Mouse (Mus musculus) hindbrain, embryonic 12.5 days (tissue): ENCODE data around the gene Pml. TPM values are rescaled to one million over a fixed set of nuclear protein-coding genes. Genes with fewer than 3 reads are reported as not detected.
A peak's percentile ranks its signal among the peaks of the same experiment; 100 is the strongest.

Source experiments
- ATAC-seq: fragments of 200-750 bp; cut with Nextera tagmentation; 2 replicates; pipeline ENCODE4 v1.8.0; 2017; ENCODE audit warnings: moderate TSS enrichment; ENCODE audit not compliant: low FRiP score
- H3K27ac ChIP-seq: fragments of 300-500 bp; sonication (generic); 2 replicates; pipeline ENCODE4 v1.5.1; 2016; ENCODE audit warnings: mild to moderate bottlenecking
- H3K27me3 ChIP-seq: fragments of 300-500 bp; sonication (generic); 2 replicates; pipeline ENCODE4 v1.6.1; 2016; ENCODE audit warnings: mild to moderate bottlenecking
- H3K36me3 ChIP-seq: fragments of 300-500 bp; sonication (generic); 2 replicates; pipeline ENCODE4 v1.6.1; 2016; ENCODE audit warnings: mild to moderate bottlenecking
- H3K4me1 ChIP-seq: fragments of 300-500 bp; sonication (generic); 2 replicates; pipeline ENCODE4 v1.6.1; 2016
- H3K4me2 ChIP-seq: fragments of 300-500 bp; sonication (generic); replicated peaks from 2 replicates; pipeline ENCODE4 v1.6.1; 2016; ENCODE audit warnings: mild to moderate bottlenecking
- H3K4me3 ChIP-seq: fragments of 300-500 bp; sonication (generic); 2 replicates; pipeline ENCODE4 v1.5.1; 2016; ENCODE audit warnings: mild to moderate bottlenecking
- H3K9ac ChIP-seq: fragments of 300-500 bp; sonication (generic); 2 replicates; pipeline ENCODE4 v1.6.1; 2016; ENCODE audit warnings: mild to moderate bottlenecking, moderate library complexity
- H3K9me3 ChIP-seq: fragments of 300-500 bp; sonication (generic); replicated peaks from 2 replicates; pipeline ENCODE4 v1.6.1; 2016; ENCODE audit warnings: mild to moderate bottlenecking
- WGBS: fragments of 180-500 bp; shearing (Covaris S2); methylation state at CpG from one replicate; pipeline ENCODE4 v1.1.7; 2016; 5-methylcytosine and 5-hydroxymethylcytosine counted together
- polyA plus RNA-seq: library from polyadenylated mRNA; unstranded; fragments of >200 nt; fragmentation: Nextera tagmentation; extraction: Ambion mirVana; gene quantifications from 2 replicates; pipeline ENCODE4 v1.2.1, GENCODE M21; 2016

Gene Pml
- polyA plus RNA-seq, 1 experiment from 2014 or later = 10.1 TPM

DNA sequence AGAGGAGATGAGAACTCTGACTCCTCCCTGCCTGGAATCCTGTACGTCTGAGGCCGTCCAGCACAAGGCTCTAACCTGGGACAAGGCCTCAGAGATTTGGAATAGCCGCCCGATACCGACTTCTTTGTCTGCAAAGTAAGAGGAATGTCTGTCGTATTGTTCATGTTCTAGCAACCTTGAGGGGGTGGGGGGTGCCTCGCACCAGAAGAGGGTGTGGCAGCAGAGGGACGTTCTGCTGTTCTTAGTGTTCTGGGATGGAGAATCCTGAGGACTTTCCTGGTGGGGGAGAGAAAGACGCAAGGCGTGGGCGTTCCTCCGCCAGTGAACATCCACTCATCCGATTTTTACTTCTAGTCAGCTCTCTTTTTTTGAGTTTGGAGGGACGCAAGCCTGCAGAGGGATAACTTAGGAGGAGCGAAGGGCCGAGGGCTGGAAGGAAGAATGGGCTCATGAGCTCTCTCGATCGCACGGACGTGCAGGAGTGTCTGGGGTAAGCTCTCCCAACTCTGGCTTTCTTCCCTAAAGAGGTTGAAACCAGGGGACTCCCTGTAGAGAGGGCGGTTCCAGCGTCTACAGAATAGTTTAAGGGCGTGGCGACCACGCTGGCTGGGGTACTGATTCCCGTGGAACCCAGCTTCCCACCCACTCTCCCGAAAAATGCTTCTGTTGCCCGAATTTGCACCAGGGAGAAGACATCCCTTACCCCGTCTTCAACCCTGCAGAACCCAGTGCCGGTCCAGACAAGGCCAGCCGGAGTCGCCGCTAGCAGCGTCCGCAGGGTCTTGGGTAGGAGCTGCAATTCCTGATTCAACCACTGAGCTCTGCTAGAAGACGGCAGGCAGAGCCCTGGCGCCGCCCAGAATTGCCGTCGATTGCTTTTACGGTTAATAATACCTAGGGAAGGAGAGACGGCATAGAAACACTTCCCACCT lies 45.8 kb downstream of the Pml start, which contains the start of the genes Islr and Islr2:
TSS of gene Islr (minus strand) at position 791 of the 932 bp plus-strand sequence.
TSS of gene Islr2 (minus strand) at position 804 of the 932 bp plus-strand sequence.
- H3K4me3 ChIP-seq = peak within 1 kb of the TSS; percentile 27
- peak; percentile 69 for ATAC-seq
- H3K9ac ChIP-seq = peak within 1 kb of the TSS; percentile 39
- 2% methylated on average over 42 of the region's 42 CpGs for WGBS
- peak within 1 kb of the TSS; percentile 52 for H3K4me2 ChIP-seq
- H3K27ac ChIP-seq = peak within 1 kb of the TSS; percentile 57
- peaks cover 43% of the 10 kb centered on the region for H3K4me1 ChIP-seq
- H3K36me3 ChIP-seq = no peaks in the 10 kb centered on the region
- H3K9me3 ChIP-seq = no peaks in the 10 kb centered on the region
- H3K27me3 ChIP-seq = peaks cover 72% of the 10 kb centered on the region

DNA sequence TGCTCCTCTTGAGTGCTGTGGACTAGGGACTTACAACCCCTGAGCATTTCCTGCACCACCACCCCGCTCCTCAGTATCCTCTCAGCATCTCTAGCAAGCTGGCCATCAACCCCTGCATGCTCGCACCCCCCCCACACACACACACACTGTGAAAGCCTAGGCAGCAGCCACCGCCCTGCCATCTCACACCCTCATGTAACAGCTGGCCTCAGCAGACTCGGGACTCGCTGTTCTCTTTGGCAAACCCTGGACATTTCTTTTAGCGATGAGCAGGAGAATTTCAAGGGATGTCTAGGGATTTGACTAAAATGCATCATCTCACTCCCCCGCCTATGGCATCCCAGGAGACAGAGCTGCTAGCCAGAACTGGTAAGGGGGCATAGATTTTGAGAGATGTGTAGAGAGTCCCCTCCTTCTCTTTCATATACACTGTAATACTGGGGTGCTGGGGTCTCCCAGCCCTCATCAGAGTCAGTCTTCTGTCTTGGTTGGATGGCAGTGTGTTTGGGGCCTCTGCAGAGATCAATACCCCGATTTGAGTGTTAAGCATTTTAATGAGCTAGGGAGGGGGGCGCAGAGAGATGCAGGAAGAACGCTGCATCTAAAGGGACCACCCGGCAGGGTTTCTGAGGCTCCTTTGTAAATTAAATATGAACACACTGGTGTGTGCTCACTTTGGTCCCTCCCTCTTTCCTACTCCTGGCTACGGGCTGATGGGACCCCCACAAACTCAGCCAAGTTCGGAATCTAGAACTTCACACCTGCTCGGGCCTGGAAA lies 46.7 kb downstream of the Pml start:
- WGBS = 3% methylated on average over 14 of the region's 14 CpGs
- peak overlapping the region; percentile 57 for H3K27ac ChIP-seq
- peak overlapping the region; percentile 52 for H3K4me2 ChIP-seq
- peaks cover 81% of the 10 kb centered on the region for H3K27me3 ChIP-seq
- H3K4me3 ChIP-seq = peak overlapping the region; percentile 27; the same call in 1 of the 2 replicates
- no peaks in the 10 kb centered on the region for H3K9me3 ChIP-seq
- H3K4me1 ChIP-seq = peaks cover 52% of the 10 kb centered on the region
- no peak for ATAC-seq
- peak overlapping the region; percentile 13 for H3K9ac ChIP-seq
- H3K36me3 ChIP-seq = no peaks in the 10 kb centered on the region

DNA sequence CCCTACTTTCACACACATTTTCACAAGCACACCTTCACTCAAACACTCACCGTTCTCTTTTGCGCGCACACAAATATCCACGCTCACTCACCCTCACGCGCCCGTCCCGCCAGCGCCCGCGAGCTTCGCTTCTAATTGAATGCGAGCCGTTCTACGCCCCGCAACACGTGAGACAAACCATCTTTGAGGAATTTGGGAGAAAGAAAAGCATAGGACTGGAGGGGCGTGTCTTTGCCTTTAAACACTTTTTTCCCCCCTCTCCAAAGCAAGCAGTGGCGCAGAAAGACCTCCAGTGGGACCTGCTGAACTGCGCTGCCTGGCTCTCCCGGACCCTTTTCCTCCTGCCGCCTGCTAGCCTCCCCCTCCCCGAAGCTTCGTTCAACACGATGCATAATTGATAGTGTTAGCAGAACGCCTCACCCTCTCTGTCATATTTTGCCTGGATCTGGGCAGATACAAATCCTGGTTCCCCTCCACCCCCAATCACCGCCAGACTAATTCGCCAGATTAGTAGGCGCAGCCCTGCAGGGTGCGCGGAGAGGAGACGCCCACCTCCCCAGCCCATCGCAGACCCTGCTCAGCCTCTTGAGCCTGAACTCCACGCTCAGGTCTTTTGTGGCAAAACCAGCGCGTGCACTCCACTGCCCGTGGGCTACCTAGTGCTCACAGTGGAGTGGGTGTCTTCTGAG lies 47.6 kb downstream of the Pml start:
- H3K4me3 ChIP-seq = peak overlapping the region; percentile 27
- H3K27ac ChIP-seq = peak overlapping the region; percentile 57; the same call in 1 of the 2 replicates
- peaks cover 61% of the 10 kb centered on the region for H3K4me1 ChIP-seq
- H3K9ac ChIP-seq = peak overlapping the region; percentile 13
- H3K4me2 ChIP-seq = peak overlapping the region; percentile 52
- ATAC-seq = no peak
- under 1% methylated on average over 37 of the region's 37 CpGs for WGBS
- no peaks in the 10 kb centered on the region for H3K36me3 ChIP-seq
- peaks cover 86% of the 10 kb centered on the region for H3K27me3 ChIP-seq
- no peaks in the 10 kb centered on the region for H3K9me3 ChIP-seq

DNA sequence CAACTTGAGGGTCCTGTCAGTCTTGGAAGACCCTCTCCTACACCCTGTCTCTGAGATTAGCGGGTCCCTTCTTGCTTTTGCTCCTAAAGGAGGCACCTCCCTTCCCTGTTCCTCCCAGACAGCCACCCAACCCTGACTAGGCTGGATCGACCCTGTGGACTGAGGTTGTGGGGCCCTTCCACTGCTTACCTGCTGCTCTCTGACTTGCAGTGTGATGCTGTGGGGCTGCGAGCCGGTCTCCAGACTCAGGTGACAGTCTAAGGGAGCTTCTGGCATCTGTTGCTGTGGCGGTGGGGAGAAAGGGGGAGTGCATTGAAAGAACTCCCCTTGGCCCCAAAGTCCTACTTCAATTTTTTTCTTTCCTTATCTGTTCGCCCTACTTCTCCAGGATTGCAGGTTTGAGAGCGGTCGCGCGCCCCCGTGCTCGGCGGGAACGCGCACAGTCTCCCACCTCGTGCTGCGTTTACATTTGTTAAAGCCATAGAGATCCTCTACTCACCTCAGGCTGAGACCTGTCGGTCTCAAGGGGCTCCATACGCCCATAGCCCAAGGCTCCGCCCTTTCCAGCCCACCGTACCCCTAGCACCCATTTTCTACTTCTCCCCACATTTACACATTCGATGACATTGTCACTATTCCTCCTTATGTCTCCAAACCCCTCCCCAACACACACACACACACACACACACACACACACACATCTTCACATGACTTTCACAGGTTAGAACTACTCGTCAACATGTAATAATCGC lies 48.3 kb downstream of the Pml start:
- ATAC-seq = no peak
- H3K4me3 ChIP-seq = peak overlapping the region; percentile 27
- peak overlapping the region; percentile 13; the same call in 1 of the 2 replicates for H3K9ac ChIP-seq
- H3K9me3 ChIP-seq = no peaks in the 10 kb centered on the region
- peaks cover 67% of the 10 kb centered on the region for H3K4me1 ChIP-seq
- peak overlapping the region; percentile 57; the same call in 1 of the 2 replicates for H3K27ac ChIP-seq
- WGBS = 2% methylated on average over 24 of the region's 24 CpGs
- H3K36me3 ChIP-seq = no peaks in the 10 kb centered on the region
- H3K4me2 ChIP-seq = peak overlapping the region; percentile 52
- H3K27me3 ChIP-seq = peaks cover 91% of the 10 kb centered on the region

DNA sequence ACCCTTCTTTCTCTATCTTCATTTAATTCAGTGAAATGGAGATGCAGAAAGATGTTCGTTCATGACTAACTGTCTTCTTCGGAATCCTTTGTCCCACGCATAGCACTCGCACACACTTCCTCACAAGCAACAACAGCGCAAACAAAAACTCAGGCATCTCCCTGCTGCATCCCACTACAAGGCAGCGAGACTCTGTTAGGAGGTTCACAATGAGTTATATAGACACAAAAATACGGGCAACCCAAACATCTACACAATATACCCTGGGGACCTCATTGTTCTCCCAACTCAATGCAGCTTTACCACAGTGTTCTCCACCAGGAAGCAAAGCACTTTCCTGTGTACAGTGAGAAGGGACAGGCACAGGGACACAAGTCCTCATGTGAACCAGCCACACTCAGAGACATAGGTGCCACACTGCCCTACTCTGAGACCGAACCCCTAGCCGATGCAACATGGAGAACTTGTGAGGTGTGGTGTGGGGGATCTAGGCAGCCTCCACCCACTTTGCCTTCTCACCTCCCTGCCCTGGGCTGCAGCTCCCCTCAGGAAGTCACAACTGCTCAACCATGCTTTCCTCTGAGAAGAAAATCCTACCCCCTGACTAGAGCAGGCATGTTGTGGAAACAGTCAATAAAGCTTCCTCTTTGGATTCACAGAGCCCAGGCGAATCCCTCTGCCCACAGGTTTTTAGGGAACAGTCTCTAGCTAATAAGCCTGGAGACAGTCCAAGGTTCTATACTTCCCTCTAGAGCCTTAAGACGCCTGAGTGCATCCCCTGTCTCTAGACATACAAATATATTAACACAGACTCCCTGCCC lies 49.1 kb downstream of the Pml start:
- WGBS = 9% methylated on average over 11 of the region's 11 CpGs
- H3K27ac ChIP-seq = peak overlapping the region; percentile 23; the same call in 1 of the 2 replicates

DNA sequence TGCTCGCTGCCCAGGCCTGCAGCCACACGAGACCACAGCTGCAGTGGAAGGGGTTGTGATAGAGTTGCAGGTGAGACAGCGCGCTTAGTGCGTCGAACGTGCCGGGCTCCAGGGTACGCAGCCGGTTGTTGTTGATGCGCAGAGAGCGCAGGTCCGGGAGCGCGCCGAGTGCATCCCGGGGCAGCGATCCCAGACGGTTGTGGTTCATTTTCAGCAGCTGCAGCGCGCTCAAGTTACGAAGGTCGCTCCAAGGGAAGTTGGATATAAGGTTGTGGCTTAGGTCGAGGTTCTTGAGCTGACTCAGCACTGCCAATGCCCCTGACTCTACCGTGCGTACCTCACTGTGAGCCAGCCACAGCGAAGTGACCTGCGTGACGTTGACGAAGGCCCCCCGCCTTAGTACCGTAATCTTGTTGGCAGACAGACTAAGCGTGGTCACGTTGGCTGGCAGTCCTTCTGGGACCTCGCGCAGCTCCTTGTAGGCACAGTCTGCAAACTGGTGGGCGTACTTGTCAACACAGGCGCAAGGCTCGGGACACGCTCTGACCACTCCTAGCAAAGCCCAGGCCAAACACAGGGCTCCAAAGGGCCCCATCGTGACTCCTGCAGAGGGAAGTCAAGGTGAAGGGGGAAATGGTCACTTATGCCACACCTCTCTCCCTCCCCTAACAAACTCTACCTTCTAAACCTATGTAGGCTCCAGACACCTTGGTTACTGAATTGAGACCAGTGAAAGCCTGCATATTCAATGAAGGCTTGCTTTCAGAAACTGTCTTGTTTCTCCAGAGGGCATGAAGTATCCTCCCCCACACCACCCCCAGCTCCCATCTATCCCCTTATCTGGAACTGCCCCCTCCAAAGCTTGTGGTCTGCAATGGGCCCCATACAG lies 50.0 kb downstream of the Pml start:
- Histone ChIP-seq H3K4me2 (peak overlapping the region; percentile 52), H3K36me3 (no peaks in the 10 kb centered on the region), H3K4me1 (peaks cover 72% of the 10 kb centered on the region), H3K4me3 (peak overlapping the region; percentile 27), H3K9ac (0 out of 2 replicates have a peak overlapping the region, but pooled peaks have one; percentile 23), H3K27ac (peak overlapping the region; percentile 26; the same call in 1 of the 2 replicates), H3K27me3 (peaks cover 95% of the 10 kb centered on the region), H3K9me3 (no peaks in the 10 kb centered on the region)
- ATAC-seq = no peak
- WGBS = 1% methylated on average over 41 of the region's 41 CpGs

More for the DNA sequence above, 49.1 kb downstream of the Pml start:
- Histone ChIP-seq H3K9me3 (no peaks in the 10 kb centered on the region), H3K4me2 (peak overlapping the region; percentile 52), H3K27me3 (peaks cover 95% of the 10 kb centered on the region), H3K4me1 (peaks cover 70% of the 10 kb centered on the region), H3K36me3 (no peaks in the 10 kb centered on the region), H3K9ac (no peak overlapping the region), H3K4me3 (peak overlapping the region; percentile 27)
- ATAC-seq = no peak

- Histone ChIP-seq H3K4me2 (peak overlapping the region; percentile 52), H3K4me1 (peaks cover 71% of the 10 kb centered on the region), H3K27ac (0 out of 2 replicates have a peak overlapping the region, but pooled peaks have one; percentile 26), H3K36me3 (no peaks in the 10 kb centered on the region), H3K27me3 (peaks cover 100% of the 10 kb centered on the region), H3K9me3 (no peaks in the 10 kb centered on the region), H3K4me3 (peak overlapping the region; percentile 27), H3K9ac (peak overlapping the region; percentile 9; the same call in 1 of the 2 replicates)
- 1% methylated on average over 38 of the region's 38 CpGs for WGBS
- no peak for ATAC-seq
Observed at GRCm38 (mm10) chr9:58198801-58199371, 50.7 kb downstream of the Pml start.

GRCm38 (mm10) chr9:58197781-58198701 lies 51.5 kb downstream of the Pml start:
- peak overlapping the region; percentile 53 for H3K9ac ChIP-seq
- no peaks in the 10 kb centered on the region for H3K36me3 ChIP-seq
- peaks cover 67% of the 10 kb centered on the region for H3K4me1 ChIP-seq
- ATAC-seq = 0 out of 2 replicates have a peak, but pooled peaks have one; percentile 35
- H3K27ac ChIP-seq = peak overlapping the region; percentile 52
- H3K4me3 ChIP-seq = peak overlapping the region; percentile 27
- H3K4me2 ChIP-seq = peak overlapping the region; percentile 52
- WGBS = 1% methylated on average over 58 of the region's 58 CpGs
- H3K27me3 ChIP-seq = peaks cover 95% of the 10 kb centered on the region
- no peaks in the 10 kb centered on the region for H3K9me3 ChIP-seq
